Mouse (Mus musculus): ENCODE measurements at regions not wholly inside any gene's neighbourhood (a gene's known extent, or its start where the extent isn't known, plus 50 kb on each side); places are given as distances from the start of the nearest gene placed in this dataset.
A peak's percentile ranks its signal among the peaks of the same experiment; 100 is the strongest.

DNA sequence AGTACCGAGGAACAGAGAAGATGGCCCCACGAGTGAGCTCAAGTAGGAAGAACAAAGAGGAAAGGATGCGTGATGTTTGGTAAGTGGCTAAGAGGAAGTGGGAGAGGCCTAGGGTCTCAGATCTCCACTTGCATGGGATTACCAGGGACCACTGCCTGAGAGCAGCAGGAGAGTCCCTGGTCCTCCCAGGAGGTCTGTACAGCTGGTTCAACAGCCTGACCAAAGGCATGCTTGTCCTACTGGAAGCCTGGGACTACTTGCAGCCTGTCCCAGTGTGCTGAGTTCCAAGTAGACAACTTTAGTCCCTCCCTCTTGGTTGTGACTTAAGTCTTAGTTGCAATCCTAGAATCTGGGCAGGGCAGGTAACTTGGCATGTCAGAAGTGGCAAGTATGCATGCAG, 437.5 kb upstream of the Mki67 start:
- no peak for DNase-seq (ENCODE audit: low spot score in 2 of 2)

DNA sequence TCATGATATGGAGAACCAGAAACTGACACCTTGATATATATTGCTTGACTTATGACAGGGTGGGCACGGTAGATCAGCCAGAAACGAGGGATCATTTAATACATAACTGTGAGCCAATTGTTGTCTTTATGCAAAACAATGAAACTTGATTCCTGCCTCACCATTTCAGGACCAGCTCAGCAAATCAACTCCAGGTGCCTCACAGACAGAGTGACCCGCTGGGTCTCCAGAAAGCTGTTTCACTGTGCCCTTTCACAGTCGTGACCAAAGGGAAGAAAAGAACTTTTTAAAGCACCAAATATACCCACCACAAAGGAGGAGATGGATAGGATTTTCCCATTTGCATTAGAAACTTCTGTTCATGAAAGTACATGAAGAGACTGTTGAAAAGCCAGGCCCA, 443.0 kb upstream of the Mki67 start:
- DNase-seq (ENCODE audit: low spot score in 2 of 2), result no peak

DNA sequence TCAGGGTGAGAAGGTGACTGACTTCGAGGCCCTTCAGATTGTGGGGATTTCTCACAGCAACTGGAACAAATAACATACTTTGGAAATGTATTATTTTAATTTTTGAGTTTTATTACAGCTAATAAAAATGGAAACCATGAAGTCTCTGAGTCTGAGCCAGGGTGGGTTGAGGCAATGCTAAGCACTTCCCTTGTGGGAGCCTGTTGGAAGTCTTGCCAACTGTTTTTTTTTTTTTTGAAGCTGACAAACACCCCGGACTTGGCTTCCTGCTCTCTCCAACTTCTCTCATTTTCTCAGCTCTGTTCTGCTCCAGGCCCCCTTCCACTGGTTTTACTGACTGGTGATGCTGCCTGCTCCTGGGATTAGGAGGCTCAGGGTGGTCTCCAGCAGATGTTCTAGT, 445.4 kb upstream of the Mki67 start:
- DNase-seq (ENCODE audit: low spot score in 2 of 2), result no peak

DNA sequence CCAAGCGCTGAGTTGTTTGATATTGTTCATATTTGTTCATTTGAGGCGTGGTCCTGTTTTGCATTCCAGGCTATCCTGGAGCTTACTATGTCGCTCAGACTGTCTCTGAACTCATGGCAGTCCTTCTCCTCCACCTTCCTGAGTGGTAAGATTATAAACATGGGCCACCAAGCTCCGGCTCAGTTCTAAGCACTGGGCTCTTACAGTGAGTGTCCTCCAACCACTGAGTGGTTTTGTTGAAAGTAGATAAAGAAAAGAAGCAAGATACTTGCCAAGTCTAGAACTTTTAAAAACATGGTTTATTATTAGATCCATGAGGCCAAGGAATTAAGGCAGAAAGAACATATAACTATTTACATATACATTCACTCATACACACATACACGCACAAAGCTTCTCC, 448.7 kb upstream of the Mki67 start:
- no peak for DNase-seq (ENCODE audit: low spot score in 2 of 2)

DNA sequence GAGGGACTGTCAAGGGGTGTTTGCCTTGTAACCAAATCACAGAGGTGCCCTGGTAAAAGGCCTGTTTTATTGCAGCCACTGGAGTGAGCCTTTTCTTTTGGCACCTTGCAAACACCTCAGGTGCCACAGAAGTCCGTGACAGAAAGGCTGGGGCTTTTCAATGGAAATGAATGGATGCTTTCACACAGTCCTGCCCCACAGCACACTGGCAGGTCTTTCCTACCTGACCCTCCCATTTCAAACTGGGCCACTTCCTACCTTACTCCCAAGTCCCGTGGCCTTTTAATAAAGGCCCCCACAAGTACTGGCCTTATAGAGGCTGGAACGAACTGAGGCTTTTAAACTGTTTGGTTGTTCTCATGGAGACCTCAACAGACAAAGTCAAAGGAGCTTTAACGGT, 453.1 kb upstream of the Mki67 start:
- no peak for DNase-seq (ENCODE audit: low spot score in 2 of 2)

DNA sequence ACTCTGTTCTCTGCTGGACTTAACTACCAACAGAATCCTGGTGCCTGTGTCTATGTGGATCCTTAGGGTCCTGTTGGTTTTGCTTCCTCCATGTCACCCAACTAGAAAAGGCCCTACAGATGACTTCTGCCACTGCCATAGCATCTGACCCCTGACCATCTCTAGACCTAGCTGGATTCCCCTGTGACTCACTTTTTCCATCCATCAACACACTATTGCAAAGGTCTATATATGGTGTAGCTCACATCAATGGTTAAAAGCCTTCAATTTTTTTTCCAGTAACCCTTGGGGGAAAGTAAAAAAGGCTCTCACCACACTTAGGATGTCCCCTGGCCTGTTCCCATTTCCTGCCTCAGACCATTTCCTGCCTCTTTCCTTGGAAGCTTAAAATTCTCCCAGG, 460.2 kb upstream of the Mki67 start:
- no peak for DNase-seq (ENCODE audit: low spot score in 2 of 2)

DNA sequence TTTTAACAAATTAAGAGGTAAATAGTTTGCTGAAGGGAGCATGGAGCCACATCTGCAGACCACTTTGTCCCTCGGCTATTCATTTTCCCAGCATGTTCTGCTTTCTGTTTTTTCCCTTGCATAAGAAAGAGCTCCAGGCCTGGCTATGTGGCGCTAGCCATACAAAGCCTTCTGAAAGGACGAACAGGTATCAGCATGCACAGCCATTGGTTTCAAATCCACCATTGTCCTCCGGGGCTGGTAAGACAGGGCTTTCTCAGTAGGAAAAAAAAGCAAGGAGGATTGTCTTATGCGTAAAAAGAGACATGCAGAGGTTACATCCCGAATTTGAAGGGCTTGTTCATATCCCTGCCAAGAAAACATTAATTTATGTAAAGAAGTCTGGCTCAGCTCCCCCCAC, 464.8 kb upstream of the Mki67 start:
- no peak for DNase-seq (ENCODE audit: low spot score in 2 of 2)

DNA sequence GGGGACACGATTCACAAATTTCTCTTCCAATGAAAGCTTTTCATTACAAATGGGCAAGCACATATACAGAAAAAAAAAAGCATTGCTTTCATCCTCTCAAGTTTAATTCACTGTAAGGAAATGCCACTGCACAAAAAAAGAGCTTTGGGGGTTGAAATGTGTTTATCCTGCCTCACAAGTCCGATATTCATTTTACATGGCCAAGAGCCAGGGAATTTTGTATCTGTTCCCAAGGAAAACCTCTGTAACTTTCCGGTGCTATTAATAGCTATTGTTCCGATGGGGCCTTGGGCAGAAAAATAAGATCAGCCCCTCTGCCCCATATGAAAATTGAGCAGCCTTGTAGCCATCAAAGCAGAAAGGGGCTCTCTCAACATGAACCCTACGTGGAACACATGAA, 465.9 kb upstream of the Mki67 start:
- no peak for DNase-seq (ENCODE audit: low spot score in 2 of 2)

DNA sequence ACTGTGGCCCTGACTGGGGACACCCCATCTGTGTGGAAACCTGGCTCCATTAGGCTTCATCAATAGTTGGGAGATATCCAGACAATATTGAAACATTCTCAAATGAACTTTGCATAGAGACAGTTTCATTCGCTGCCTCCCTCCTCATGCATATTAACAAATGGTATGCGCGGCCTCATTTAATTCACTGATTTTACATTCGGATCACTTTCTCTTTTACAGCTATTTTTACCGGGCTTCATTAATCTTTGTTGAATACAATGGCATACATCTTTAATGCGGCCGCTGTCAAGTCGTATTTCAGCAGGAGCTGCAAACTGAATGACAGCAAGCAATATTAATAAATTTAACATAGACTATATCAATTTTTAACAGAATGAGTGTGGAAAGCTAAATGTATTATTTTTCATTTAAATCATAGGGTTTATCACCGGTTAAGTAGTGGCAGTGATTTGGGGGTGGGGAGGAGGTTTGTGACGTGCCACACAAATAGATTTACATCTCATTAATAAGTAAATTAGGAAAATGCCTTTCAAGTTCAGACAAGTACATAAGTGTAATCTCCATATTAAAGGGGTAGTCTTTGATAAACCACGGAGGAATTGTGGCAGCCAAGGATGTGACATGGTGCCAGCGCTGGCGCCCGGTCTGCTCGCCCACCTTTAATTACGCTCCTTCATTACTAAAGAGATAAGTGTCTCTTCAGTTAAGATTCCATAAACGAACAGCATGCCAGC, 480.4 kb upstream of the Mki67 start:
- DNase-seq (ENCODE audit: low spot score in 2 of 2), result no peak

DNA sequence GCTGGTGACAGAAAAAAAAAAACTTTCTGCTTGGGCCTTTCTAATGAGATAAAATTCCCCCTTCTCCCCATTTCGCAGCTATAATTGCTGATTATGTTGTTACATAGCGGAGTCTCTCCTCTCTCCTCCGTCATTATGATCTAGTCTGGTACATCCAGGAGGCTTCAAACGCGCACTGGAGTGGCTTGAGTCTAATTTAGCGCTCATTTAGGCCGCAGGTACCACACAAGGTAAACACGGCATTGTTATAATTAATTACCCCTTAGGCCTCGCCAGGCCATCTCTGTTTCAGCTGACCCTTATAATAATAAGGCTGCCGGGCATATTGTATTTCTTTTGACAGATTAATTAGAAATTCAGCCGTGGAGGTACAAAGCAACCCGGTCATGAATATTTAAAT, 492.7 kb upstream of the Mki67 start:
- no peak for DNase-seq (ENCODE audit: low spot score in 2 of 2)

DNA sequence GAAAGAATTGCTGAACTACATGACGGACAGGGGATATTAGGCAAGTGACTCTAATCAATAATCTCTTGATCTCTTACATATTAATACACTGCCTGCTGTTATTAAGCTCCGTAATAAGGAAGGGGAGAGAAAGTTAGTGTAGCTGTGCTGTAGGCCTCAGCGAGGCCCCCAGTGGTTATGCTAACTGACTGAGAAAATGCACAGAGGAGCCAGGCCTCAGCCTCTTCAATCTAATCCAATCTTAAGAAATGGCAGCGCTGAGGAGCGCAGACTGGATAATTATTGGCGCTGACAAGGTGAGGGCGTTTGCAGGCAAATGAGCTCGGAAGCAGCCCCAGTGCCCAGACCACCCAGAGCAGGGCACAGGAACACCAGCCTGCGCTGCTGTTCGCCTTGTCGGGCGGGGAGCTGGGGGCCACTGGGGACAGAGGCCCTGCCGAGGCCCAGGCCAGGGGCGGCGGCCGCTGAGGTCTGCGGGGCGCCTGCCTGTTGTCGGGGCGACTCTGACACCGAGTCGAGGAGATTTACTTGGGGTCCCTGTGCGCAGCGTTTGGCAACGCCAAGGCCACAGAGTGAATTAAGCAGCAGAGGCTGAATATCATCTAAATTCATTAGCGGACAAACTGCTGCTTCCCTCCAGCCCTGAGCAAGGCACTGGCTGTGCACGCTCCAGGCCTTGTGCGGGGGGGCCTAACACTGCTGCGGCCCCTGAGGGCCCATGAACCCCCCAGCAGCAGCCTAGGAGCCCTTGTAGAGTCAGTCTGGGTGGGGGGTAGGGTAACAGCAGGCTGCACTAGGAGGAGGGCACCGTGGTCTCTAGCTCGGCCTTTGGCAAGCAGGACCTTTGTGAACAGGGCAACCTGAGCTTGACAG, 493.4 kb upstream of the Mki67 start:
- DNase-seq (ENCODE audit: low spot score in 2 of 2), result no peak

DNA sequence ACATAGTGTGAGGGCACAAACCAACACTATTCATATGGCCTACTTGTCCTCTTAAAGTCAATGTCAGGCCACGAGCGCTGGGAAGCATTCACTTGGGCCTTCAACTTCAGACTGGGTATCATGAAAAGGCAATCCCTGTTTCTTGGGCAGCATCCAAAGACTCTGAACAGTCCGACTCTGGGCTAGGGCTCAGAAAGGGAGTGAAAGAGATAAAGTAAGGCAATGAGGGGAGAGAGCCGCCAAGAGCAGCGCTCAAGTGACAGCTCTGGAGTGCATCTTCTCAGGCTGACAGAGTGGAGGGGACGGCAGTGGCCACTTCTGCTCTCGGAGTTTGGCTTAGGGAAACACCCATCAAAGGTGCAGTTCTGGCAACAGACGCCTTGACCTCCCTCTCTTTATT, 496.3 kb upstream of the Mki67 start:
- DNase-seq (ENCODE audit: low spot score in 2 of 2), result no peak

DNA sequence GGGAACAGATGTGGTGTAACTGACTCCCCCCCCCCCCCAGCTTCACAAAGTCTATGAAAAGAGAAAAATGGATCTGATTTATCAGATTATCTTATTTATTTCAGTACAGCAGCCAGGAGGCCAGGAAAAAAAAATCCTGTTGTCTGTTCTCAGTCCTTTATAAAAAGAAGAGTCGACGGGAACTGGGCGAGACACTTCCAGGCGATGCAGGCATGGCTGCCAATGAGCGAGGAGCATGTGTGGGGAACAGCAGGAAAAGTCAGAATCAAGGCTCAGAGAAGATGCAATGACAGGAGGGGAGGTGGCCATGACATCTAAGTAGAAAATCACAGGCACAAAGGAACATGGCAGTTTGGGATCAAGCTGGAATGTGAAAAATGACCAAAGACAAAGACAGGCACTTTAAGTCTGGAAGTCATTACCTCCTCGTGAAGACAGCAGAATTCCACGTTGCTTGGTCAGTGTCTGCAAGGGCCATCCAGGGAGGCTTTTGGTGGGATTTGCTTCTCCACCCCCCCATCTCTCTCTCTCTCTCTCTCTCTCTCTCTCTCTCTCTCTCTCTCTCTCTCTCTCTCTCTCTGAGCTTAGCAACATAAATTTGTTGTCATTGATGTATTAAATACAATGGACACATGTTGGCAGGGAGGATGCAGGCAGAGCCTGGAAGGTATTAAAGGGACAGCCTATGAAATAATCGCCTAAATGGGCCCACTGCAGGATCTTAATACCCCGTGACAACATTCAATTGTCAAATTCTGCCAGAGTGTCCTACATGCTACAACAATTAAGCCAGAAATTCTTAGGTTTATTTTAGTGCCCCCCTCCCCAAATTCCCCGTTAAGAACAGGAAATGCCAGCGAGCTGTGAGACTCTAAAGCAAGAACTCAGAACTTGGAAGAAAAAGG, 497.1 kb upstream of the Mki67 start:
- DNase-seq (ENCODE audit: low spot score in 2 of 2), result no peak

DNA sequence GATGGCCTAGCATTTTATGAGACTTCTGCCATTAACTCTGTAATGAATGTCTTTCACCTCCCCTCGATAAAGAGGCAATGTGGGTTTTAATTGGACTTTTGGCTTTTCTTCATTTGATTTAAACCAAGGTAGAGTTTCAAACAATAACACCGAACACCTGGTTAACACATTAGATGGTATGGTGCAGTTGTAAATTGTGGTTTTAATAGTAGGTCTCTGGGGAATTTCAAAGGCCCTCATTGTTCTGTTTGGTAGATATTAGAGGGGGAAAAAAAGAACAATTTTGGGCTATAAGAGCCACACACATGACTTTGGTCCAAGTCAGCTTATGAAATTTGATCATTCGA, 497.8 kb upstream of the Mki67 start:
- no peak for DNase-seq (ENCODE audit: low spot score in 2 of 2)

DNA sequence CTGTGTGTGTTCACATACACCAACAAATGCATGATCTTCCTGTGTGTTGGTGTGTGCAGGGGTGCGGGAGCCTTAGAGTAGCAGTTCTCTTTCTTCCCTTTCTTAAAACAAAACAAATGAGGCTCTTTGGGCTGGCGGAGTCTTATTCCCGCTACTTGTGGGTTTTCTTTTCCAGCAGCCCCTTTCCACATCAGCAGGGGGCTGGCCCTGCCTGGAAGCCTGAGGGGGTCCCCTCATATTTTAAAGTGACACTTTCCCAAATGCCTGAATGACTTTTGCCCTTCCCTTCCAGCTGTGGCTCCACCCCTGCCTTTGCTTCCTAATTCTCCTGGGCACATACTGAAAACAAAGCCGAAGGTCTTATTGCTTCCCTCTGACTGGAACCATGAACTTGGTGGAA, 498.3 kb upstream of the Mki67 start:
- no peak for DNase-seq (ENCODE audit: low spot score in 2 of 2)

DNA sequence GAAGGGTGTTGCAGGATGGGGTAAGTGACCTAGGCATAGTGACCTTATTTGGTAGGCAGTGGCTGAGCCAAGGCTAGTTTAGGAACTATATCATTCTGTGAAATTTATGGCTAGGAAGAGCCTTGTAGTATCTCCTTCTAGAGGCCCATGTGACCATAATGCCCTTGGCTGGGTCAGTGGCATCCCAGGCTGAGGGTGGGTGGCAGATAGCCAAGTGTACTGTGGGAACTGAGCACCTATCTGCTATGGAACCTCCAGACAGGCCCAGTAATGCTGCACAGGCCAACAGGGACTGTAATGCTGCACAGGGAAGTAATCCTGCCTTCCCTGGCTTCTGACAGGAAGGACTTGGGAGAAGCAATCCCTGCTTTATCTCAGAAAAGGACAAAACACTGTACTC, 500.6 kb upstream of the Mki67 start:
- peak in 1 of 2 experiments; percentile 34 for DNase-seq (ENCODE audit: low spot score in 2 of 2)

DNA sequence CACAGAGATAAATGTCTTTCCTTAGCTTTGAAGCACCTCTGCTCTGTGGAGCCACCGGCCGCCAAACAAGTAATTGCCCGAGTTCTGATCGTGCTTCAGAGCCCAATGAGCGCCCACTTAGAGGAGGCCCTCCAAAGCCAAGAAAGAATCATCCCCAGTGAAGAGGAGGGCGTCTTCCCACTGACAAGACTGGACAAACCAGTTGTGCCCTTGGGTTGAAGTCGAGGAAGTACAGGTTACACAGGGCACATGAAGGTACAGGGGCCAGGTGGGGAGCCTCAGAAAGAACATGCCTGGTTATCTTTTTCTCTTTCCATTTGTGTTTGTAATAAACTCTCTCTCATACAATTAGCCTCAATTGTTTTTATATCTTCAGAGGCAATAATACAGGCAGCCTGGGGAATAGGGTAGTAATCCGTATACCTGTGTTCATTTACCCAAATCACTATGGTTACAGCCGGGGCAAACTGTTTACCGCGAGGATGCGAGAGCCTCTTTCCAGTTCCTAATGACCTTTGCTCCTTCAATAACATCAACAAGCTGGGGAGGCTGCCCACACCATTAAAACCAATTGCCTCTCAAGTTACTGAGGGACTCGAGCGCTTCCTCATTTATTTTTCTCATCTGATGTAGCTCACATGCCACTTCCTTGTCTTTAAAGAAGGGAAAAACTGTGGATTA, 503.5 kb upstream of the Mki67 start:
- DNase-seq (ENCODE audit: low spot score in 2 of 2), result no peak

DNA sequence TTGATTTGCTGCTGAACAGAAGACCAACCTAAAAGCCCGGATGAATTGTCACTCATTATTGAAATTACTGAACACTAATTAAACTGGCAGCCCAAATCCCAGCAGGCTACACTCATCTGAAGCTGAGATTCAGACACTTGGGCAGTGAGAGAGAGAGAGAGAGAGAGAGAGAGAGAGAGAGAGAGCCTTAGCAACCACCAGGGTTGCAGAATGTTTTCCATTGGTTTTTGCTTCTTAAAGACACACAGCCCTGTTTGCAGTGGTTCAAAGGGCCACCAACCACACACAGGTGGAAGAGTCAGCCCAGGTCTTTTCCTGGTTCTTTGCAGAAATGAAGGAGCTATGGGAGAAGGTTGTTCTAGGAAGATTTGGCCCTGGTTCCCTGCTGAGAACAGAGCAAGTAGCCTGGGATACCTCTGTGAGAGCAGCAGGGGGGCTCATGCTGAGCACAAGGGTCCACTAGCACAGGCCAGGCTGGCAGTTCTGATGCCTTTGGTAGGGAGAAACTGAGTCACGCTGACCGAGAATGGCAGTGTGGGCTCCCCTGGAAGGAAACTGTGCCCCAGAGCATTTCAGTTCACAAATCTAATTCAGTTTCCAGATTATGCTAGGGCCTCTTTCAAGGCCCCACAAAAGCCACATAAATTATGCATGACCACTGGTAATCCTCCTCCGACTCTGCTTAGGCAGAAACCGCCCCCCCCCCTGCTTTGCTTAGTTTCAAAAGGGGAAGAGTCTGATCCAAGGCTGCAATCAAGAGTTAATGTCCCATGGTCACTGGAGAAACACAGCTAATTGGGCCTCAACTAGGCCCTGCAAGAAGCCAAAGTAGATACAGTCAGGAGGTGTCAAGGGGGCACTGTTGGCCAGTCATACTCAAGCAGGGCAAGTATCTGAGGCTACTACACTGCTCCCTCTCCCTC, 504.3 kb upstream of the Mki67 start:
- no peak for DNase-seq (ENCODE audit: low spot score in 2 of 2)

DNA sequence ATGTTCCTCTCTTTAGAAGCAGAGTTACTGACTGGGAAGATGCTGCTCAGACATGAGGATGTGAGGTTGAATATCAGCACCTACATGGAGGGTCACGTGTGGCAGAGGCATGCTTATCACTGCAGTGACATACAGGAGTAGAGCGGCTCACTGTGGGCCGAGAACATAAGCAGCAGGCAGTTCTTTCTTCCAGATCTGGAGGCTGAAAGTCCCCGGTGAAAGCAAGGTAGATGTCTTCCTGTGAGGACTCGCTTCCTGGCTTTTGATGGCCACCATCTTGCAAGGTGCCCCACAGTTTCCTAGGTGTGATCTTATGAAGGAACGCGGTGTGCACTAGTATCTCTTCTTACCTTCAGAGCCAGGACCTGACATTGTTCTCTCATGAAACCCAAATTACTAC, 505.5 kb upstream of the Mki67 start:
- DNase-seq (ENCODE audit: low spot score in 2 of 2), result no peak

DNA sequence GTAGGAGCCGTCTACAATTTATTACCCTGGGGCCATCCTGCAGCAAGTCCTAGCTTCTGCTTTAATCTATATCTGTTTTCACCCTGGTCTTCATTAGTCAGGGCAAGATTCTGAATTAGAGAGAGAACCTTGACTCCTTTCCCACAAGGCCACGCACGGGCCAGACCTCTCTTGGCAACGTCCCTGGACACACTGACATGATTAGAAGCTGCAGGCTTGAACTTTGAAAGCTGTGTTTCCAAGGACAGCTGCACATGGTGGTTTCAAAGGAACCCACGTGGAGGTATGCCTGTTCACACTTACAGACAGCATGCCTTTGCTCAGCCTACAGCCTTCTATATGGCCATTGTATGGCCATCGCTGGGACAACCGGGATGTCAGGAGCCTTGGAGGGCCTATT, 509.9 kb upstream of the Mki67 start:
- peak; percentile 26 to 46 for DNase-seq (ENCODE audit: low spot score in 2 of 2)
